In genomic region chr5:101537518-101538380, GRCm38 (mm10) we compare ENCODE assay signal across 12 mouse cellular contexts.
A peak's percentile ranks its signal among the peaks of the same experiment; 100 is the strongest.
DNase-seq lines count a peak whose midpoint lies in the region; ATAC-seq and TF ChIP-seq lines count a peak whose summit lies in the region.
"Had no signal": no experiment of that assay in that cellular context is flagged by ENCODE, and none has a peak within 500 bp of the region (broad histone marks: within the 10 kb centered on the region; RNA-seq: fewer than 3 reads in every experiment).

No protein-coding gene starts in this region.

- no peaks in the 10 kb centered on the region for H3K36me3 ChIP-seq in kidney, adult 2 months (ENCODE audit: control insufficient read depth, insufficient read depth, low read length)
- H3K36me3 ChIP-seq in embryonic facial prominence, embryonic 13.5 days = no peaks in the 10 kb centered on the region
- no peaks in the 10 kb centered on the region for H3K36me3 ChIP-seq in limb, embryonic 11.5 days (ENCODE audit: control insufficient read depth, insufficient read depth, low read length)
- H3K36me3 ChIP-seq in neural tube, embryonic 15.5 days = no peaks in the 10 kb centered on the region

- no peak overlapping the region for H3K9ac ChIP-seq in embryonic facial prominence, embryonic 13.5 days
- no peak overlapping the region for H3K9ac ChIP-seq in limb, embryonic 11.5 days (ENCODE audit: low read length)
- H3K9ac ChIP-seq in neural tube, embryonic 15.5 days (replicated peaks) = no peak overlapping the region

- no peak for TF ChIP-seq POLR2A in kidney, adult 2 months (IDR thresholded peaks at IDR 0.05; ENCODE audit: low read depth, low read length)

- DNase-seq in kidney, postnatal 14 days = peak; percentile 3
- DNase-seq in kidney, adult 2 months = no peak
- DNase-seq in limb, embryonic 11.5 days (ENCODE audit: low spot score) = peak; percentile 52
- DNase-seq in layer of hippocampus, postnatal 14 days (ENCODE audit: low spot score in 2 of 2) = no peak
- DNase-seq in left cerebral cortex, adult 8-10 months (ENCODE audit: low spot score in 2 of 2) = no peak
- no peak for DNase-seq in spleen, adult 12 weeks (ENCODE audit: low spot score)
- DNase-seq: cerebellum, adult 2 months; kidney, postnatal 25 days; spleen, adult 18-20 months had no signal

- H3K4me1 ChIP-seq in kidney, adult 2 months (ENCODE audit: control insufficient read depth, insufficient read depth, low read length) = no peaks in the 10 kb centered on the region
- H3K4me1 ChIP-seq in embryonic facial prominence, embryonic 13.5 days = peaks cover 14% of the 10 kb centered on the region
- 0 out of 2 replicates have a peak, but pooled peaks cover 4% of the 10 kb centered on the region for H3K4me1 ChIP-seq in limb, embryonic 11.5 days (ENCODE audit: control insufficient read depth, insufficient read depth, low read length)
- peaks cover 17% of the 10 kb centered on the region for H3K4me1 ChIP-seq in neural tube, embryonic 15.5 days

- H3K4me3 ChIP-seq in kidney, adult 2 months (ENCODE audit: insufficient read depth, low read depth, low read length) = no peak overlapping the region
- peak overlapping the region; percentile 28 for H3K4me3 ChIP-seq in embryonic facial prominence, embryonic 13.5 days
- H3K4me3 ChIP-seq in limb, embryonic 11.5 days (ENCODE audit: low read depth, low read length) = peak overlapping the region; percentile 16; the same call in 1 of the 2 replicates
- 0 out of 2 replicates have a peak overlapping the region, but pooled peaks have one; percentile 1 for H3K4me3 ChIP-seq in neural tube, embryonic 15.5 days (replicated peaks)

- H3K9me3 ChIP-seq in embryonic facial prominence, embryonic 13.5 days = no peaks in the 10 kb centered on the region
- H3K9me3 ChIP-seq in limb, embryonic 11.5 days (ENCODE audit: control insufficient read depth, low read length) = no peaks in the 10 kb centered on the region
- no peaks in the 10 kb centered on the region for H3K9me3 ChIP-seq in neural tube, embryonic 15.5 days (replicated peaks)

- 7% methylated on average over 23 of the region's 23 CpGs for WGBS in kidney, adult 2 months
- 2% methylated on average over 23 of the region's 23 CpGs for WGBS in embryonic facial prominence, embryonic 13.5 days
- 2% methylated on average over 23 of the region's 23 CpGs for WGBS in limb, embryonic 11.5 days
- 2% methylated on average over 23 of the region's 23 CpGs for WGBS in neural tube, embryonic 15.5 days

- peak overlapping the region; percentile 50 for H3K4me2 ChIP-seq in embryonic facial prominence, embryonic 13.5 days
- peak overlapping the region; percentile 42 for H3K4me2 ChIP-seq in limb, embryonic 11.5 days (ENCODE audit: low read depth, severe bottlenecking)
- peak overlapping the region; percentile 42 for H3K4me2 ChIP-seq in neural tube, embryonic 15.5 days

- no peaks in the 10 kb centered on the region for H3K27me3 ChIP-seq in kidney, adult 2 months (replicated peaks; ENCODE audit: control insufficient read depth, insufficient read depth, low read length)
- H3K27me3 ChIP-seq in embryonic facial prominence, embryonic 13.5 days = peaks cover 65% of the 10 kb centered on the region
- peaks cover 14% of the 10 kb centered on the region for H3K27me3 ChIP-seq in limb, embryonic 11.5 days (ENCODE audit: control insufficient read depth, insufficient read depth, low read length)
- H3K27me3 ChIP-seq in neural tube, embryonic 15.5 days (replicated peaks) = peaks cover 89% of the 10 kb centered on the region

- no peak for TF ChIP-seq CTCF in kidney, adult 2 months (conservative IDR thresholded peaks at IDR 0.05; ENCODE audit: insufficient read depth, insufficient read length, low read depth, low read length)

- no peak overlapping the region for H3K27ac ChIP-seq in kidney, adult 2 months (ENCODE audit: insufficient read depth, low read depth, low read length)
- H3K27ac ChIP-seq in embryonic facial prominence, embryonic 13.5 days = no peak overlapping the region
- H3K27ac ChIP-seq in limb, embryonic 11.5 days (replicated peaks; ENCODE audit: low read depth, low read length) = no peak overlapping the region
- no peak overlapping the region for H3K27ac ChIP-seq in neural tube, embryonic 15.5 days (replicated peaks)

- ATAC-seq in embryonic facial prominence, embryonic 13.5 days (ENCODE audit: insufficient number of reproducible peaks, insufficient read depth, low FRiP score, low TSS enrichment, low read depth) = no peak
- ATAC-seq in limb, embryonic 11.5 days (ENCODE audit: insufficient number of reproducible peaks, low FRiP score, low TSS enrichment, low read depth) = 0 out of 2 replicates have a peak, but pooled peaks have one; percentile 44
- no peak for ATAC-seq in neural tube, embryonic 15.5 days (ENCODE audit: low FRiP score)
- ATAC-seq: Patski had no signal

Comparison
In these comparisons a context has a peak if more than half of its experiments do, and no peak if none do; other contexts are left out.
1. DNase-seq: peak in kidney, postnatal 14 days (single experiment) and limb, embryonic 11.5 days (single experiment); none in kidney, adult 2 months (single experiment), layer of hippocampus, postnatal 14 days (0 of 2), left cerebral cortex, adult 8-10 months (0 of 2) and spleen, adult 12 weeks (single experiment).
2. Peak in every context shown above with its lines, with median percentiles within 50 percentile points of each other: H3K4me2 ChIP-seq.